Mouse (Mus musculus) cerebellum, adult 2 months (tissue): ENCODE measurements around the gene Fam20a.

Experiments used
- CTCF ChIP-seq: fragments of 200-500 bp; IDR thresholded peaks from 2 replicates; pipeline ENCODE4 v1.5.1; 2011; ENCODE audit warnings: low read depth, mild to moderate bottlenecking, control low read depth, low read length, moderate library complexity, borderline replicate concordance; ENCODE audit not compliant: insufficient read depth
- POLR2A ChIP-seq: fragments of 200-500 bp; IDR thresholded peaks from 2 replicates; pipeline ENCODE4 v1.6.1; 2011; ENCODE audit warnings: low read length, control low read depth, borderline replicate concordance; ENCODE audit not compliant: insufficient read depth

GRCm38 (mm10) chr11:109665424-109665823 lies 56.7 kb downstream of the Fam20a start:
- no peak for TF ChIP-seq CTCF
- no peak for TF ChIP-seq POLR2A
